Mouse (Mus musculus) mouse trophoblast stem cell (cell line): ENCODE data around the gene Fgfrl1.

Experiments
- in situ Hi-C, 2 experiments: fragments of 300-500 bp; cut with MseI, MboI; formaldehyde crosslinking; loops; 2 replicates in 1 of 2; 3 replicates in 1 of 2; pipeline ENCODE4 v1.15.1; 2025

Fgfrl1 gene

DNA sequence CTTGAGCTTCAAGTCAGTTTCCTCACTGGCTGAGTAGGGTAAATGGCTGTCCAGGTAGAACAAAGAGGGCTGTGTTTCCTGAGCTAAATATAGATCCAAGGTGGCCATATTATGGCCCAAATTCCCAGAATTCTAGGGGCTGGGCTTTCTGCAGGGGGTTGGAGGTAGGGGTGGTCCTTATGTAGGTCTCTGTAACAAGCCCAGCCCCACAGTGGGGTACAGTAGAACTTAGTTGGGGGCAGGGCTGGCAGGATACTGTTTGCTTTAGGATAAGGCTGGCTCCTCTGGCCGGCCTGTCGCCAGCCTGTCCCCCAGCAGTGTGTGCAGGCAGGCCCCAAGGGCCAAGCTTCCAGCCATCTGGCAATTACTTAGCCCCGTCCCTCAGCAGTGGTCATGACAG lies 8.2 kb downstream of the Fgfrl1 start:
- in situ Hi-C loops = no loop called here

- in situ Hi-C loops = no loop called here
These were observed 9.3 kb downstream of the Fgfrl1 start for GRCm38 (mm10) chr5:108701341-108702021.

DNA sequence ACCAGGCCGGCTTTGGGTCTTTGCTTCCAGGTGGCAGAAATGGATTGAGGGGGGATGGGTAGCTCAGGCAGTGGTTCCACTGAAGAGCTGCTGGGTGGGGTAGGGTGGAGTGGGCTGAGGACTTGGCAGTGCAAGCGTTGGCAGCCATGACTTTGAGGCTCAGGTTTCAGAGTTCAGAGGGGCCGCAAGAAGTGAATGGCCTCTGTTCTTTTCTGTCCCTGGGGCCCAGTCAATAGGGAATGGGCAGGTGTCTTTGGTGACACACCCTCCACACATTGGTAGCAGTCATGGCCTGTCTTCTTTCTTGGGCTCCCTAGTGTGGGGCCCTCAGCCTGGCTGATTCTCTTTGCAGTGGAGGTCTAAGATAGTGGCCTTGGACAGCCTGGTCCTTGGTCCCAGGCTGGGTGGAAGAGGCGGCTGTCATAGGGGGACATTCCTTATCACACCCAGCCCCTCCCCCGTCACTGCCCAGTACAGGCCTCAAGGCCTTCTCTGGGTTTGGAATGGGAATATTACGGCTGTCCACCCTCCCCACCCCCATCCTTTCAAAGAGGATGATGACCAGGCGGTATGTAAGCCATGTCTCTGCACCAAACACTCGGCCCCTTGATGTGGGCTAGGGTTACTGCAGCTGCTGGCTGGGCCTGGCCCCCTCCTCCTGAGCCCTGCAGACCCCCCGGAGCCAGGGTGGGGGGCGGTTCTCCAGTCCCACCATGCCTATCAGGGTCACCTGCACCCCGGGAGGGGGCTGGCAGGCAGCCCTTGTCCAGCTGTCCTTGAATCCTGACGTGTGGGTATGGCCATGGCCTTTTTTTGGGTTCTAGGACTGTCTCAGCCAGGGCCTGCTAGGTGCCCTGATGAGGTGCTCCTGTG lies 11.8 kb downstream of the Fgfrl1 start:
- in situ Hi-C loops = no loop called here

- in situ Hi-C loops = no loop called here
These were observed 15.6 kb downstream of the Fgfrl1 start for GRCm38 (mm10) chr5:108707758-108708157.

DNA sequence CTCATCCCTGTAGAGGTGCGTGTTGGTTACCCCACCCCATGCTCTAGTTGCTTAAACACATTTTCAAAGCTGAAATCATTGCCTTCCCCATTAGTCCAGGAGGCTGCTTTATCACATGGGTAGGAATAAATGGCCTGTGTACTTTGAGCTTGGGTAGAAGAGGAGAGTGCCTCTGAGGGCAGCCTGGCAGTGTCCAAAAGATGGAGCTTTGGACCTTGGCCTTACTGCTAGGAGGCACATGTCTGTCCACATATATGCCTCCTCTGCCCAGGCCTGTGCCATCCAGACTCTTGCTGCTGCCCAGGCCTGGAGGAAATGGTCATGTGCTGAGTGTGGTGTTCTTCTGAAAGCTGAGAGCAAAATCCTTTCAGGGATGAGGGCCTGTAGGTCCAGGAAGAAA lies 16.2 kb downstream of the Fgfrl1 start:
- in situ Hi-C loops = no loop called here

DNA sequence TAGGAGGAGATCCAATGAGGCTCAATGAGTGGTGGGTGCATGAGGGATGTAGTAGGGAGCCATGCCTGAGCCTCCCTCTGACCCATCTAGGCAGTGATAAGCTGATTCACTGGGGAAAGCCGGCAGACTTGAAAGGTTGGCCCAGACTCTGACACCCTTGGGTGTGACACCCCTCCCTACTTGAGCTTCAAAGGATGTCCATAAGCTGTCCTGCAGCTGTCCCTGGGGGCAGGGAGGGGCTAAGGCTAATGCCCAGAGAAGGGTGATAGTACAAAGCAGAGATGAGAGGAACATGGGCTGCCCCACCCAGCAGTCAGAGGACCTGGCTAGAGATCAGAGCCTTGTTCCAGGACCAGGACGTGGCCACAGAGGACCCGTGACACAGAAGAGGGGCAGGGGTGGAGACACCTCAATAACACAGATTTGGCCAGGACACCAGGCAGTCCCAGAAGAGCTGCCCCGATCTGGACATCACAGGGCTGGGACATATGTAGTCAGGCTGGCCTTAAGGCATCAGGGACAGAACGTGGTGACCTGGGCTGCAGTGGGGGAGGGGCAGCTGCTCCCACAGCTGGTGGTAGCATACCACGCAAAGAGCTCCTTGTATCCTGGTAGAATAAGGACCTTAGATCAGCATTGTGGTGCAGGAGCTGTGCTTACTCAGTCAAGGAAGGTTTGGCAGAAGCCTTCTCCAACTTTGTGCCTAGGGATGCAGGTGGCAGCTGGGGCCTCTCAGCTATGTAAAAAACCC lies 17.0 kb downstream of the Fgfrl1 start:
- in situ Hi-C loops = no loop called here

DNA sequence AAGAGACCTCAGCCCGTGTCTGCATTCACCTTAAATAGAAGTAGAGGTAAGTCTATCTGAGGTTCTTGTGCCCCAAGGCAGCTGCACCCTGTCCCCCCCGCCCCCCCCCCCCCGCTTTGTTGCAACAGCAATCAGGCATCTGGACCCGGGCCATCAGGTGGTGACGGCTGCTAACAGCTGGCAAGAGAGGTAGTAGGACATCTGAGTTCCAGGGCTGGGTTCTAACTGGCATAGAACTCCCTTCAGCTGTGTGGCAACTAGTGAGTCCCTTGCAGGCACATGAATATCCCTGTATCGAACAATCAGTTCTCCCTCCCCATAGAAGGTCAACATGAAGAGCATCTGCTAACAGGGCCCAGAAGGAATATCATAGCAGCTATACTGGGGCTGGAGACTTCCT lies 19.8 kb downstream of the Fgfrl1 start:
- in situ Hi-C loops = no loop called here

- in situ Hi-C loops = no loop called here
These were observed 20.9 kb downstream of the Fgfrl1 start for GRCm38 (mm10) chr5:108713096-108713495.

- in situ Hi-C loops = no loop called here
These were observed 21.5 kb downstream of the Fgfrl1 start for GRCm38 (mm10) chr5:108713691-108714090.

DNA sequence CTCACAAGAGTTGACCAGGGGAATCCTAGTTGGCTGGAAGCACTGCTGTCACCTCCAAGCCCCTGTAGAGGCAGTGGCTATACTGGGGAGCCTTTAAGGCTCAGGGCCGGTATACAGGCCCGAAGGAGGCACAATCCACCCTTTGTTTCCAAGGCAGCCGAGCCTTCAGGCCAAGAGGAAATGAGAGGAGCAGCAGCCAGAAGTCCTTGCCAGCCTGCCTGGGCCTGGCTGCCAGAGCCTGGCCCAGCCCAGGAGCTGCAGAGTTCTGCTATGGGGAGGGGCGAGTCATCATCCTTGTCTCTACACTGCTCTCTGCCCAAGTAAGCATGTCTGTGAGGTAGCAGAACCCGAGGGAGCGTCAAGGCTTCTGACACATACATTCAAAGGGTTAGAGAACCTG lies 22.0 kb downstream of the Fgfrl1 start:
- in situ Hi-C loops = no loop called here

DNA sequence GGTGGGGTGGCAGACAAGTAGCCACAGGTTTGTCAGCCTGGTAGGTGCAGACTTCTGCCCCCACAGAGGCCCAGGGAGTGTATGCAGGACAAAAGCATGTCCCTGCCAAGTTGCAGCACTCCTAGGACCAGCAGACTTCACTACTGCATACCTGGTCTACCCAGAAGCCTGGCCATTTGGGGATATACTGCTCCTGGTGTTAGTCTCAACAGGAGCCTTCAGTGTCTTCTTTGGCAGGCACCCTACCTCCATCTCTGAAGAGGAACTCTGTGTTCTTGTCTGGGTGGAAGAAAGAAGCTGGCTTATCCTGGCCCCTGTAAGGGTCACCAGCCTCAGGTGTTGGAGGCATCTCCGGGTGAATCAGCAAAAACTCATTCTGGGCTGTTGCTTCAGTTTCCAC lies 23.8 kb downstream of the Fgfrl1 start:
- in situ Hi-C loops = no loop called here

GRCm38 (mm10) chr5:108718051-108718450 lies 25.9 kb downstream of the Fgfrl1 start:
- in situ Hi-C loops = no loop called here

GRCm38 (mm10) chr5:108719761-108720160 lies 27.6 kb downstream of the Fgfrl1 start:
- in situ Hi-C loops = no loop called here

GRCm38 (mm10) chr5:108724006-108724405 lies 31.8 kb downstream of the Fgfrl1 start:
- in situ Hi-C loops = no loop called here

DNA sequence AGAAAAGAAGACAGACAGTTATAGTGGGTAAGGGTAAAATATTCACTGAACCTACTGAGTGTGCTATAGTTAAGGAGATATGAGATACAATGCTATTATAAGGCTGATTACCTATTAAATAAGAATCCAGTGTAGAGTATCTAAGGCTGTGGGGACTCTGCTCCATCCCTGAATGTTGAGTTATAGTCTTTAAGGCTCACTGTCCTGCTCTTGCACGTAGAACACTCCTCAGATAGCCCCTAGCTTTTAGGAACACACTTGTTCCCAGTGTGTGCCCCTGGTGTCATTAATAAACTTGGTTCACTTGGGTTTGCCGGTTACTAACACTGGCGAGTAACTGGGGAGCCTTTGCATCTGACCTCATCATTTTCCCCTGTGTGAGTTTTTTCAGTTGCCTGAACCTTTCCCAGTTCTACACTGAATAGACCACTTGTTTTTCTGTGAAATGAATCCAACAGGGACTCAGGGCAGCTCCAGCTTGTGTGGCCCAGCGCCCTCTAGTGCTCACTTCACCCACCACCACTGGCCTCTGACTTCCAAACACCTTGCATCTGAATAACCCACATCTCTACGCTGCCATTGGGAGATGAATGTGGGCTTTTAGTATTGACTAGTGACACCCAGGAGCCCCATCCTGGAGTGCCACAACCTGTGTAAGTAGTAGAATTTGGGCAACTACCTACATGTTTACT lies 34.5 kb downstream of the Fgfrl1 start:
- in situ Hi-C loops = no loop called here

- in situ Hi-C loops = no loop called here
These were observed 35.2 kb downstream of the Fgfrl1 start for GRCm38 (mm10) chr5:108727425-108727824.

DNA sequence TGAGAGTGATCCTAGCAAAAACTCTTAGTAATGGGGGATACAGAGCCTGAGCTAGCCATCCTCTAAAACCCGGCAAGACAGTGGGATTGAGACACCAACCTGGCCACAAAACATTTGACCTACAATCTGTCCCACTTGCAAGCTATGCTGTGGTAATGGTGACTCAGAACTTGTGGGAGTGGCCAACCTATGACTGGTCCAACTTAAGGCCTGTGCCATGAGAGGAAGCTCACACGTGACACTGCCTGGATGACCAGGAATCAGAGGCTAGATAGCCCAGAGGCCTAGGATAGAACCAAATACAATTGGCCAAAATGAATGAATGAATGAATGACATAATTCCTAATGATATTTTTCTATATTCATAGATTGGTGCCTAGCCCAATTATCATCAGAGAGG lies 49.7 kb downstream of the Fgfrl1 start:
- in situ Hi-C loops = no loop called here

DNA sequence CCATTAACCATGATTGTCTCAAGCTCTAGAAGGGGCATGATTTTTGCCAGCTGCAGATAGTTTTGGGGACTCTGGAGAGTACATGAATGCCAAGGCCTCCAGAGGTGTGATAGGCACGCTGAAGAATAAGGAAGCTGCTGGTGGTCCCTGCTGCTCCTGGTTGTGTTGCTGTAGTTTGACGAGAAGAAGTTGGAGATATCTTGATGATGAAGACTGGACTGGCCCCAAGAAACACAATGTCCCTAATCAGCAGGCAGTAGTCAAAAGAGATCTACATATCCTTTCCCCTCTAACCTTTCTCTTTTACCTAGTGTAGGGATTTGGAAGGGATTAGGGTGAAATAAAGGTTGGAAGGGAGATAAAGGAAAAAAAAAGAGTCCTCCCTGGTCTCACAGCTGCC lies 50.4 kb downstream of the Fgfrl1 start:
- in situ Hi-C loops = no loop called here

GRCm38 (mm10) chr5:108743856-108744255 lies 51.7 kb downstream of the Fgfrl1 start:
- in situ Hi-C loops = no loop called here

DNA sequence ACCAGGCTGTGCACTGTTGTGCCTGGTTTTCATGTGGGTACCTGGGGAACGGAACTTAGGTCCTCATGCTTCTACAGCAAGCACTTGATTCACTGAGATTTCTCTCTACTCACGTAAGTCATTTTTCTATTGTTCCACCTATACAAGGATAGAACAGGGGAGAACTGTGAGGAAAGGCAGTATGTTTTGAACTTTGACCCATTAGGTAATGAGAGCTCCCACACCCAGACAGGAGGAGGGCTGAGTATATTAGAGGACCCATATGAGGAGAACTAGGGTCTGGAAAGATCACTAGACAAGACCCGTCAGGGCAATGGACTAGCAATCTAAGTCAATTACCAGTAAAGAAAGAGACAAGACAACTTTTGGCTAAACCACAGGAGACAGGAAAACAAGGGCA lies 52.4 kb downstream of the Fgfrl1 start:
- in situ Hi-C loops = no loop called here

DNA sequence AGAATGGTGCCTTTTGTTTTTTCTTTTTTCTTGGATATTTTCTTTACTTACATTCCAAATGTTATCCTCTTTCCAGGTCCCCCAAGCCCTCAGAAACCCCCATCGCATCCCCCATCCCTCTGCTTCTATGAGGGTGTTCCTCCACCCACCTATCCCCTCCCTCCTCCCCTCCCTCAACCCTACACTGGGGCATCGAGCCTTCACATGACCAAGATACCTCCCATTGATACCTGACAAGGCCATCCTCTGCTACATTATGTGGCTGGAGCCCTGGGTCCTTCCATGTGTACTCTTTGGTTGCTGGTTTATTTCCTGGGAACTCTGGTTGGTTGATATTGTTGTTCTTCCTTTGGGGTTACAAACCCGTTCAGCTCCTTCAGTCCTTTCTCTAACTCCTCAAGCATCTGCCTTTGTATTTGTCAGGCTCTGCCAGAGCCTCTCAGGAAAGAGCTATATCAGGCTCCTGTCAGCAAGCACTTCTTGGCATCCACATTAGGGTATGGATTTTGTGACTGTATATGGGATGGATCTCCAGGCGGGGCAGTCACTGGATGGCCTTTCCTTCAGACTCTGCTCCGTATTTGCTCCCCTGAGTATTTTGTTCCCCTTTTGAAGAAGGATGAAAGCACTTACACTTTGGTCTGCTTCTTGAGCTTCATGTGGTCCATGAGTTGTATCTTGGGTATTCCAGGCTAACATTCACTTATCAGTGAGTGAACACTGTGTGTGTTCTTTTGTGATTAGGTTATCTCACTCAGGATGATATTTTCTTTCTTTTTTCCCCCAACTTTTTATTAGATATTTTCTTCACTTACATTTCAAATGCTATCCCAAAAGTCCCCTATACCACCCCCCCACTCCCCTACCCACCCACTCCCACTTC lies 58.4 kb downstream of the Fgfrl1 start:
- in situ Hi-C loops = no loop called here
